Mouse (Mus musculus): ENCODE measurements around the gene Map3k4. TPM values are rescaled to one million over a fixed set of nuclear protein-coding genes. Genes with fewer than 3 reads are reported as not detected.
"Not testable (repeated sequence)": the region's sequence is repeated elsewhere in the genome, so short reads cannot be mapped to it uniquely, and the experiment has no call there.

Gene Map3k4
- polyA plus RNA-seq, 1 experiment from 2014 or later = 45.0 TPM

DNA sequence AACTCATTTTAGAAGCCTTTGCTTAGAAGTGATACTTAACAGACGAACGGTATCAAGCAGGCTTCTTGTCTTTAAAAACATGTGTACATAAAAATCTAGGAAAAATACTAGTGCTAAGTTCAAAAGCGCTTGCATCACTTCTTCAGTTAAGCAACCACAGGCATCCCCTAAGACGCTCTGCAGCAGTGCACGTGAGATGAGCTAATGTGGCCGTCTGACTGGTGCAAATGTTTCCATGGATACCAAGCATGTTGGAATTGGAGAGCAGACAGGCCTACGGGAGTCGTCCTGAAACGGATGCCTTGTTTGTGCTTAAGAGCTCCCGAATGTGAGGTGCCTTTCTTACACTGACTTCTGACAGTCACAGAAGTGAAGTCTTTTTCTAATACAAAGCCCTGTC lies 27.9 kb downstream of the Map3k4 start:
- Histone ChIP-seq H3K4me2 (ENCODE audit: low read depth) (no peak overlapping the region), H3K36me3 (ENCODE audit: control insufficient read depth, insufficient read depth, low read length) (no peaks in the 10 kb centered on the region), H3K27me3 (ENCODE audit: control insufficient read depth, insufficient read depth, low read length) (no peaks in the 10 kb centered on the region), H3K9me3 (ENCODE audit: control insufficient read depth, low read length) (no peaks in the 10 kb centered on the region), H3K4me1 (ENCODE audit: control insufficient read depth, insufficient read depth, low read length) (peaks cover 4% of the 10 kb centered on the region; the same call in 1 of the 2 replicates), H3K9ac (ENCODE audit: low read length) (no peak overlapping the region), H3K27ac (ENCODE audit: low read depth, low read length) (no peak overlapping the region), H3K4me3 (ENCODE audit: low read depth, low read length) (no peak overlapping the region)
- ATAC-seq (ENCODE audit: insufficient read depth, low FRiP score, low TSS enrichment) (peak; percentile 53; the same call in 1 of the 2 replicates), DNase-seq (ENCODE audit: low spot score) (peak; percentile 49)
- 48% methylated on average over 10 of the region's 10 CpGs for WGBS

GRCm38 (mm10) chr17:12289836-12290235 lies 28.8 kb downstream of the Map3k4 start:
- 91% methylated on average over 1 of the region's 1 CpGs for WGBS
- not testable (repeated sequence) for H3K4me2 ChIP-seq (ENCODE audit: low read depth); H3K4me3 ChIP-seq (ENCODE audit: low read depth, low read length); H3K9me3 ChIP-seq (ENCODE audit: control insufficient read depth, low read length); H3K9ac ChIP-seq (ENCODE audit: low read length); ATAC-seq (ENCODE audit: insufficient read depth, low FRiP score, low TSS enrichment); H3K4me1 ChIP-seq (ENCODE audit: control insufficient read depth, insufficient read depth, low read length); DNase-seq (ENCODE audit: low spot score); H3K27me3 ChIP-seq (ENCODE audit: control insufficient read depth, insufficient read depth, low read length); H3K36me3 ChIP-seq (ENCODE audit: control insufficient read depth, insufficient read depth, low read length); H3K27ac ChIP-seq (ENCODE audit: low read depth, low read length)

DNA sequence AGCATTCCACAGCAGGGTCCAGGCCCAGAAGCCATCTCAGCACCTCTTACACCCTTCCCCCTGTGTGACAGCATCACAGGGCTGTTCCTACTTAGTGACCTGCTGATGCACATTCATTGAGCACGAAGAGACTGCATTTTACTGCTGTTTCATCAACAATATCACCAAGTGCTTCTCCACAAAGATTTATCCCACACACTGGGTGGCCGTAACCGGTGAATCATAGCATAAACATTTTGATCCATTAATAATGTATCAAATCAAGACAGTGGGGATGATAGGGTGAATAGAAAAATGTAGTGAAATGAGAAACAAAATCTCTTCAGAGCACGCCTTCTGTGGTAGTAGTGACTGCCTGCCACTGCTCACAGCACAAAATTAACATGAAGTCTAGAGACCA lies 29.7 kb downstream of the Map3k4 start:
- no peak overlapping the region for H3K4me2 ChIP-seq (ENCODE audit: low read depth)
- H3K9me3 ChIP-seq (ENCODE audit: control insufficient read depth, low read length) = no peaks in the 10 kb centered on the region
- H3K36me3 ChIP-seq (ENCODE audit: control insufficient read depth, insufficient read depth, low read length) = no peaks in the 10 kb centered on the region
- WGBS = 90% methylated on average over 4 of the region's 4 CpGs
- peaks cover 4% of the 10 kb centered on the region; the same call in 1 of the 2 replicates for H3K4me1 ChIP-seq (ENCODE audit: control insufficient read depth, insufficient read depth, low read length)
- H3K4me3 ChIP-seq (ENCODE audit: low read depth, low read length) = no peak overlapping the region
- DNase-seq (ENCODE audit: low spot score) (no peak), ATAC-seq (ENCODE audit: insufficient read depth, low FRiP score, low TSS enrichment) (no peak)
- H3K9ac ChIP-seq (ENCODE audit: low read length) = no peak overlapping the region
- no peak overlapping the region for H3K27ac ChIP-seq (ENCODE audit: low read depth, low read length)
- H3K27me3 ChIP-seq (ENCODE audit: control insufficient read depth, insufficient read depth, low read length) = no peaks in the 10 kb centered on the region

GRCm38 (mm10) chr17:12279810-12280209 lies 38.8 kb downstream of the Map3k4 start:
- 96% methylated on average over 10 of the region's 10 CpGs for WGBS

GRCm38 (mm10) chr17:12278073-12278472 lies 40.5 kb downstream of the Map3k4 start:
- H3K4me1 ChIP-seq (ENCODE audit: control insufficient read depth, insufficient read depth, low read length) = no peaks in the 10 kb centered on the region
- 90% methylated on average over 5 of the region's 5 CpGs for WGBS

More at GRCm38 (mm10) chr17:12279810-12280209, 38.8 kb downstream of the Map3k4 start:
- ATAC-seq (ENCODE audit: insufficient read depth, low FRiP score, low TSS enrichment) = no peak
- Histone ChIP-seq H3K4me1 (ENCODE audit: control insufficient read depth, insufficient read depth, low read length) (no peaks in the 10 kb centered on the region), H3K9me3 (ENCODE audit: control insufficient read depth, low read length) (0 out of 2 replicates have a peak, but pooled peaks cover 2% of the 10 kb centered on the region), H3K4me2 (ENCODE audit: low read depth) (no peak overlapping the region), H3K4me3 (ENCODE audit: low read depth, low read length) (no peak overlapping the region), H3K9ac (ENCODE audit: low read length) (no peak overlapping the region), H3K27me3 (ENCODE audit: control insufficient read depth, insufficient read depth, low read length) (no peaks in the 10 kb centered on the region), H3K27ac (ENCODE audit: low read depth, low read length) (no peak overlapping the region), H3K36me3 (ENCODE audit: control insufficient read depth, insufficient read depth, low read length) (peaks cover 6% of the 10 kb centered on the region; the same call in 1 of the 2 replicates)
- no peak for DNase-seq (ENCODE audit: low spot score)

DNA sequence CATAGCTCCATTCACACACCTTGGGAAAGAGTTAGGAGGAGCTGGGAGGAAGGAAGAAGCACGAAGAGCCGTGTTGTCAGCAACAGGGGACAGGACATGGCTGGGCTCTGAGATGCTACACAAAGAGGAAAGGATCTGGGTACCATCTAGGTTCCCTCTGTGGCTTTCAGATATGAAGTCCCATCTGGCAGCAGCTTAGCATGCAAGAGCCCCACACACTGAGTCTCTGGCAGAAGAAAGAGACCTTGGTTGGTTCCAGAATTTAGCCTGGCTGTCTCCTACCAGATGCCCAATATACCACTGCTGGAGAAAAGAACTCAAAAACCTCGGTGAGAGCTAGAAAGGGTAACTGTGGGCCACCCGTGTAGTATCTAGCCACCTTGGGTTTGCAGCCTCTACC lies 41.3 kb downstream of the Map3k4 start:
- H3K36me3 ChIP-seq (ENCODE audit: control insufficient read depth, insufficient read depth, low read length) = peaks cover 7% of the 10 kb centered on the region; the same call in 1 of the 2 replicates
- DNase-seq (ENCODE audit: low spot score) = no peak
- no peak overlapping the region for H3K27ac ChIP-seq (ENCODE audit: low read depth, low read length)
- H3K4me3 ChIP-seq (ENCODE audit: low read depth, low read length) = no peak overlapping the region
- no peaks in the 10 kb centered on the region for H3K9me3 ChIP-seq (ENCODE audit: control insufficient read depth, low read length)
- H3K9ac ChIP-seq (ENCODE audit: low read length) = no peak overlapping the region
- no peak for ATAC-seq (ENCODE audit: insufficient read depth, low FRiP score, low TSS enrichment)
- no peaks in the 10 kb centered on the region for H3K27me3 ChIP-seq (ENCODE audit: control insufficient read depth, insufficient read depth, low read length)
- 93% methylated on average over 4 of the region's 4 CpGs for WGBS
- H3K4me2 ChIP-seq (ENCODE audit: low read depth) = no peak overlapping the region
- no peaks in the 10 kb centered on the region for H3K4me1 ChIP-seq (ENCODE audit: control insufficient read depth, insufficient read depth, low read length)

More at GRCm38 (mm10) chr17:12278073-12278472, 40.5 kb downstream of the Map3k4 start:
- H3K4me3 ChIP-seq (ENCODE audit: low read depth, low read length) = no peak overlapping the region
- H3K27ac ChIP-seq (ENCODE audit: low read depth, low read length) = no peak overlapping the region
- peaks cover 6% of the 10 kb centered on the region; the same call in 1 of the 2 replicates for H3K36me3 ChIP-seq (ENCODE audit: control insufficient read depth, insufficient read depth, low read length)
- H3K9me3 ChIP-seq (ENCODE audit: control insufficient read depth, low read length) = 0 out of 2 replicates have a peak, but pooled peaks cover under 1% of the 10 kb centered on the region
- H3K27me3 ChIP-seq (ENCODE audit: control insufficient read depth, insufficient read depth, low read length) = no peaks in the 10 kb centered on the region
- H3K9ac ChIP-seq (ENCODE audit: low read length) = no peak overlapping the region
- no peak for ATAC-seq (ENCODE audit: insufficient read depth, low FRiP score, low TSS enrichment)
- no peak overlapping the region for H3K4me2 ChIP-seq (ENCODE audit: low read depth)
- no peak for DNase-seq (ENCODE audit: low spot score)

DNA sequence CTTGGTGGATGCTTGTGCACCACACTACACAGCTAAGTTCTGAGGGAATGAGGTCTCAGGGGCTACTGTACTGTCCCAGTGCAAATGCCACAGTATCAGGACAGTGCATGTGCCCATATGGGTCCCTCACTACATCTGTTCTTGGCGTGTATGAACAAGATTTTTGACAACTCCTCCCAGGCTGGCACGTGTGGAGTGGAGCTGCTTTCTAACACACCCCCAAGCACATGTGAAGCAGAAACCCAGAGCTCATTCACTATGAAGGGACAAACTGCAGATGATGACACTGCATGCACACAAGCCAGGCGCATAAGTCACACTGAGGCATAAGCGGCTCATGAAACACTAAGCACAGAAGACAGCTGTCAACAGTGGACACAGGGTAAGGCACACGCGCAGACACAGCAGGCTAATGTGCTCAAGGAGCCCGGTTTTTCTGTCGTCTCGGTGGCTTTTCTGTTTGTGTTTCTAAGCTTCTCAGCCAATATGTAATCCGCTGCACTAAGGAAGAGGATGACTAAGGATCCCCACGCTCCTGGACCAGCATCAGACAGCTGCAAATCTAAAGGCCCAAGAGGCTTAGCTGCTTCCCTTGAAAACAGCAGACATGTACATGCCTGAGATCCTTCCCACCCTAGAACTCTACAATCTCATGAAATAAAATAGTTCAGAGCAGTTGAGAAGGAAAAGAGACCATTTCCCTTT lies 41.9 kb downstream of the Map3k4 start:
- peaks cover 11% of the 10 kb centered on the region for H3K36me3 ChIP-seq (ENCODE audit: control insufficient read depth, insufficient read depth, low read length)
- DNase-seq (ENCODE audit: low spot score) (no peak), ATAC-seq (ENCODE audit: insufficient read depth, low FRiP score, low TSS enrichment) (no peak)
- H3K4me1 ChIP-seq (ENCODE audit: control insufficient read depth, insufficient read depth, low read length) = no peaks in the 10 kb centered on the region
- WGBS = 94% methylated on average over 11 of the region's 11 CpGs
- no peaks in the 10 kb centered on the region for H3K27me3 ChIP-seq (ENCODE audit: control insufficient read depth, insufficient read depth, low read length)
- no peak overlapping the region for H3K9ac ChIP-seq (ENCODE audit: low read length)
- no peak overlapping the region for H3K4me2 ChIP-seq (ENCODE audit: low read depth)
- H3K4me3 ChIP-seq (ENCODE audit: low read depth, low read length) = no peak overlapping the region
- H3K27ac ChIP-seq (ENCODE audit: low read depth, low read length) = no peak overlapping the region
- no peaks in the 10 kb centered on the region for H3K9me3 ChIP-seq (ENCODE audit: control insufficient read depth, low read length)

- DNase-seq (ENCODE audit: low spot score) = no peak
- ATAC-seq (ENCODE audit: insufficient read depth, low FRiP score, low TSS enrichment) = no peak
- H3K9ac ChIP-seq (ENCODE audit: low read length) = no peak overlapping the region
- 85% methylated on average over 9 of the region's 9 CpGs for WGBS
- peaks cover 14% of the 10 kb centered on the region for H3K36me3 ChIP-seq (ENCODE audit: control insufficient read depth, insufficient read depth, low read length)
- no peak overlapping the region for H3K4me3 ChIP-seq (ENCODE audit: low read depth, low read length)
- H3K27ac ChIP-seq (ENCODE audit: low read depth, low read length) = no peak overlapping the region
- no peak overlapping the region for H3K4me2 ChIP-seq (ENCODE audit: low read depth)
- no peaks in the 10 kb centered on the region for H3K4me1 ChIP-seq (ENCODE audit: control insufficient read depth, insufficient read depth, low read length)
- H3K9me3 ChIP-seq (ENCODE audit: control insufficient read depth, low read length) = no peaks in the 10 kb centered on the region
- no peaks in the 10 kb centered on the region for H3K27me3 ChIP-seq (ENCODE audit: control insufficient read depth, insufficient read depth, low read length)
Measured at GRCm38 (mm10) chr17:12275756-12276155, 42.8 kb downstream of the Map3k4 start.

- Histone ChIP-seq H3K4me1 (ENCODE audit: control insufficient read depth, insufficient read depth, low read length) (no peaks in the 10 kb centered on the region), H3K4me2 (ENCODE audit: low read depth) (no peak overlapping the region), H3K27ac (ENCODE audit: low read depth, low read length) (no peak overlapping the region), H3K9me3 (ENCODE audit: control insufficient read depth, low read length) (no peaks in the 10 kb centered on the region), H3K36me3 (ENCODE audit: control insufficient read depth, insufficient read depth, low read length) (peaks cover 18% of the 10 kb centered on the region), H3K4me3 (ENCODE audit: low read depth, low read length) (no peak overlapping the region), H3K9ac (ENCODE audit: low read length) (no peak overlapping the region), H3K27me3 (ENCODE audit: control insufficient read depth, insufficient read depth, low read length) (no peaks in the 10 kb centered on the region)
- WGBS = 96% methylated on average over 5 of the region's 5 CpGs
- ATAC-seq (ENCODE audit: insufficient read depth, low FRiP score, low TSS enrichment) (no peak), DNase-seq (ENCODE audit: low spot score) (no peak)
Measured at GRCm38 (mm10) chr17:12273032-12273431, 45.6 kb downstream of the Map3k4 start.

Measured in neural tube, embryonic 11.5 days (tissue).